Mouse (Mus musculus): Measurements from ENCODE around the gene Dcst1.

The Dcst1 gene

DNA sequence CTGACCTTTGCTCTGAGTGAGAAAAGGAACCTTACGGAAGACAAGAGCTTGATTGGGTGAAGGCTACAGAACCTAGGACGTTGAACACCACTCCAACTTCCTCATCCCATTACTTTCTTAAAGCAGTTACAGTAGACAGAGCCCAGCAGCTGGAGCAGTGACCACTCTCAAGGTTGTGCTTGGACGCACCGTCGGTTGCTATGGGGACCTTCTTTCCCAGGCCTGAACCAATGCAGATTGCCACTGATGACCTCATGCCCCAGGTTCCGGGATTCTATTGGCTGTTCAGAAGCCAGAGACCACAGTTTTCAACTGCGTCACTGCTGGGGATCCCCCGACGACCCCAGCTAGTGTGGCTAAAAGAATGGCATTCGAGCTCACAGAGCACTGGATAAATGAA is 34.1 kb downstream of the Dcst1 start:
- TF ChIP-seq POU5F1 (IDR thresholded peaks at IDR 0.05; ENCODE audit: borderline replicate concordance, low read length): no peak
- peaks cover 26% of the 10 kb centered on the region for H3K36me3 ChIP-seq (ENCODE audit: insufficient read depth, low read length)
- peaks cover 20% of the 10 kb centered on the region for H3K27me3 ChIP-seq (ENCODE audit: insufficient read depth, low read length)
- no peaks in the 10 kb centered on the region for H3K9me3 ChIP-seq (ENCODE audit: low read length)
- H3K4me1 ChIP-seq (replicated peaks; ENCODE audit: low read depth, low read length): peaks cover 97% of the 10 kb centered on the region
- 0 out of 2 replicates have a peak overlapping the region, but pooled peaks have one; percentile 61 for H3K4me3 ChIP-seq (replicated peaks; ENCODE audit: low read length)

DNA sequence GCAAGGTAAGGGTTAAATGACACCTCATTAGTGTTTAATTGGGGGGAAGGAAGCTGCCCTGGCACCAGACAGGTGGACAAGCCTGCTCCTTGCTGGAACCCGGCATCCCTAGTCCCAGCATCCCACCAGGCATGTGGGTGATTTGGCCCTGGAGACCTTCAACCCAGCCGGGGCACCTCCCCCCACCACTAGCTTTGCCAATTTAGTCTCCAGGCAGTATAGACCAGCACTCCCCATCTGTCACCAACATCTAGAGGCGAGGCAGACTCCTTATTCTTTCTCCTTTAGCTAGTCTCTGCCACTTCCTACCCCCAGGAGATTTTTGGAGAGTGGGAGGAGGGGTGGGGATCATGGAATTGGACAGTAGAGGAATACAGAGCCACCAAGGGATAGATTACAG is 34.7 kb downstream of the Dcst1 start:
- peaks cover 91% of the 10 kb centered on the region for H3K4me1 ChIP-seq (replicated peaks; ENCODE audit: low read depth, low read length)
- TF ChIP-seq NANOG (IDR thresholded peaks at IDR 0.05; ENCODE audit: borderline replicate concordance, low read length): no peak
- no peak for TF ChIP-seq CTCF (conservative IDR thresholded peaks at IDR 0.05; ENCODE audit: low read length)
- no peak for TF ChIP-seq POU5F1 (IDR thresholded peaks at IDR 0.05; ENCODE audit: borderline replicate concordance, low read length)
- no peaks in the 10 kb centered on the region for H3K9me3 ChIP-seq (ENCODE audit: low read length)
- H3K4me3 ChIP-seq (replicated peaks; ENCODE audit: low read length): no peak overlapping the region; the same call in 1 of the 2 replicates
- peaks cover 25% of the 10 kb centered on the region for H3K36me3 ChIP-seq (ENCODE audit: insufficient read depth, low read length)
- peaks cover 24% of the 10 kb centered on the region for H3K27me3 ChIP-seq (ENCODE audit: insufficient read depth, low read length)

DNA sequence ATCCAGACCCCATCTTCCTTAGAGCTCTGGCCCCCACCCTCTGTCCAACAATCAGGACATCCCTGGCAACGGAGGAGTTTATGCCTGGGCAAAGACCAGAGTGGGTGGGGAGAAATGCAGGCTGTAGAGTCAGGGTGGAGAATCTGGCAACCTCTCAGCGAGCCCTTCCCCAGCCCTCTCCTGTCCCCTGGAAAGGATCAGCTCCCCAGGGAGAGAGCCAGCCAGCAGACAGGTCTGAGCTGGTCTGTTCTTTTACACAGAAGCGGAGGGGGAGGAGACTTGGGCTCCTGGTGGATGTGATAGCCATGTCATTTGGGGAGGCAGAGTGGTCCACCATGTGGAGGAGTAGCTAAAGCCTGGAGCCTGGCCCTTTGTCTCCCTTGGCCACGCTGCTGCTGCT is 36.4 kb downstream of the Dcst1 start:
- peak overlapping the region; percentile 56 for H3K4me3 ChIP-seq (replicated peaks; ENCODE audit: low read length)
- peaks cover 81% of the 10 kb centered on the region for H3K4me1 ChIP-seq (replicated peaks; ENCODE audit: low read depth, low read length)
- peaks cover 15% of the 10 kb centered on the region for H3K27me3 ChIP-seq (ENCODE audit: insufficient read depth, low read length)
- H3K36me3 ChIP-seq (ENCODE audit: insufficient read depth, low read length): peaks cover 7% of the 10 kb centered on the region
- TF ChIP-seq POU5F1 (IDR thresholded peaks at IDR 0.05; ENCODE audit: borderline replicate concordance, low read length) (no peak), CTCF (conservative IDR thresholded peaks at IDR 0.05; ENCODE audit: low read length) (no peak), NANOG (IDR thresholded peaks at IDR 0.05; ENCODE audit: borderline replicate concordance, low read length) (no peak)
- H3K9me3 ChIP-seq (ENCODE audit: low read length): no peaks in the 10 kb centered on the region

DNA sequence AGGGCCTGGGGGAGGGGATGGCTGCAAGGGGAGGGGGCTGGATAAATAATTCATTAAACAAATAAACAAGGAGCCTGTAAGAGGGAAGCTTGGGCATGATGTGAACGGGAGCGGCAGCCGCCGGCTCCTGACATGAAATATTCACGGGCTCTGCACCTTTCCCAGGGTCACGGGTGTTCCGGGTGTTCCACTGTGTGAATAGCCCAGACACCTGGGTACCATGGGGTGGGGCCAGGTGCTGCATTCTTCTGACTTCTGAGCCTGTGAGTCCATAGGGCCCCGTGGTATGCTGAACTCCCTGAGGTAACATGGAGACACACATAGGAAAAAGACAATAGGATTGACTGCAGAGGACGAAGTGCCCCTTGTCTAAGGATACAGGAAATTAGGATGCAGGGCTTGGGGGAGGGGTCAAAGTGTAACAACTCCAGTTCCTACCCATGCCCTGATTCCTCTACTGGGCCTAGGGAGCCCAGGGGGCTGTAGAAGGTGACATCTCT is 37.6 kb downstream of the Dcst1 start:
- H3K36me3 ChIP-seq (ENCODE audit: insufficient read depth, low read length): no peaks in the 10 kb centered on the region
- peak overlapping the region; percentile 56 for H3K4me3 ChIP-seq (replicated peaks; ENCODE audit: low read length)
- H3K9me3 ChIP-seq (ENCODE audit: low read length): no peaks in the 10 kb centered on the region
- peaks cover 18% of the 10 kb centered on the region for H3K27me3 ChIP-seq (ENCODE audit: insufficient read depth, low read length)
- TF ChIP-seq CTCF (conservative IDR thresholded peaks at IDR 0.05; ENCODE audit: low read length): no peak
- peaks cover 76% of the 10 kb centered on the region for H3K4me1 ChIP-seq (replicated peaks; ENCODE audit: low read depth, low read length)

DNA sequence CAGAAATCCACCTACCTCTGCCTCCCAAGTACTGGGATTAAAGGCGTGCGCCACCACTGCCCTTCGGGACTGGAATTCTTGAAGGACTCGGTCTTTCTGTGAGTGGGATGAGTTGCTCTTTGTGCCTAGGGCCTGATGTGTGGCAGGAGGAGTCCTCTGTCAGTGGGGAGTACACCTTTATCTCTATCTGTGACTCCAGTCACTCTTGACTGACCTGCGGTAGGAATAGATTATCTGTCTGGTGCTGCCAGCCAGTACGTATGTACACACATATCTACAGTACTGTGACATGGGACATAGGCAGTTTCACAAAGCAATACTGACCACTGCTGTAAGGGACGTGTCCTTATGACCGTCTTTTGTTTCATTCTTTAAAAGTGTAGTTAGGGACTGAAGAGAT is 39.2 kb downstream of the Dcst1 start:
- Histone ChIP-seq H3K9me3 (ENCODE audit: low read length) (no peaks in the 10 kb centered on the region), H3K4me3 (replicated peaks; ENCODE audit: low read length) (no peak overlapping the region), H3K27me3 (ENCODE audit: insufficient read depth, low read length) (peaks cover 33% of the 10 kb centered on the region), H3K36me3 (ENCODE audit: insufficient read depth, low read length) (no peaks in the 10 kb centered on the region), H3K4me1 (replicated peaks; ENCODE audit: low read depth, low read length) (peaks cover 74% of the 10 kb centered on the region)
- TF ChIP-seq POU5F1 (IDR thresholded peaks at IDR 0.05; ENCODE audit: borderline replicate concordance, low read length) (no peak), CTCF (conservative IDR thresholded peaks at IDR 0.05; ENCODE audit: low read length) (no peak), NANOG (IDR thresholded peaks at IDR 0.05; ENCODE audit: borderline replicate concordance, low read length) (no peak)

DNA sequence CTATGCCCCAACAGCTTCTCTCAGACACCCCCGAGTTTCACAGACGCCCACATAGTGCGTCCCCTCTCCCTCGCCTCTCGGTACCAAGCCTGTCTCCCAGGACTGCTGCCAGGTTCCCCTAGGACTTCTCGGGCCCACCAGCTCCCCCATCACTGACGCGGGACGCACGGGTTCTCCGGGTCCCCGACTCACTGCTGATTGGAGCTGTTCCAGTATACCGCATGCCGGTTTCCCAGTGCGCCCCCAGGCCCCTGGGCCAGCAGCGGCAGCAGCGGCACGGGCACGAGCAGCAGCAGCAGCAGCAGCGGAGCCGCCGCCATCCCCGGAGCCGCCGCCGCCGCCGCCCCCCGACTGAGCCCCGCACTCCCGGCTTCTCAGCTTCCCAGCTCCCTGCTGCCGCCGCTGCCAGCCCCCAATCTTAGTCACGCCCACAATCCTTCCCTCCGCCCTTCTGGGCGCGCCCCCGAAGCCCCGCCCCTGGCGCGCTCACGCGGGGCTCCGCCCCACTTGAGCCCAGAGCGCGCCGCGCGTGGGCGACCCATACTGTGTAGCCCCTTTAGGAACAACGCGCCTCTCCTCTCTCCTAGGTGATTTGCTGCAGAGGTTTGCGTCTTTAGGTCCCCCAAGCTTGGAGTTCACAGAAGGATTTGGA is 42.4 kb downstream of the Dcst1 start, which contains the start of gene Efna3:
Gene Efna3, minus strand, starts transcription at position 452 of the 652 bp plus-strand sequence.
- Histone ChIP-seq H3K4me1 (replicated peaks; ENCODE audit: low read depth, low read length) (peaks cover 71% of the 10 kb centered on the region), H3K9me3 (ENCODE audit: low read length) (no peaks in the 10 kb centered on the region), H3K4me3 (replicated peaks; ENCODE audit: low read length) (peak within 1 kb of the TSS; percentile 84), H3K27me3 (ENCODE audit: insufficient read depth, low read length) (peaks cover 65% of the 10 kb centered on the region), H3K36me3 (ENCODE audit: insufficient read depth, low read length) (no peaks in the 10 kb centered on the region)
- TF ChIP-seq POU5F1 (IDR thresholded peaks at IDR 0.05; ENCODE audit: borderline replicate concordance, low read length) (no peak), CTCF (conservative IDR thresholded peaks at IDR 0.05; ENCODE audit: low read length) (no peak), NANOG (IDR thresholded peaks at IDR 0.05; ENCODE audit: borderline replicate concordance, low read length) (no peak)

DNA sequence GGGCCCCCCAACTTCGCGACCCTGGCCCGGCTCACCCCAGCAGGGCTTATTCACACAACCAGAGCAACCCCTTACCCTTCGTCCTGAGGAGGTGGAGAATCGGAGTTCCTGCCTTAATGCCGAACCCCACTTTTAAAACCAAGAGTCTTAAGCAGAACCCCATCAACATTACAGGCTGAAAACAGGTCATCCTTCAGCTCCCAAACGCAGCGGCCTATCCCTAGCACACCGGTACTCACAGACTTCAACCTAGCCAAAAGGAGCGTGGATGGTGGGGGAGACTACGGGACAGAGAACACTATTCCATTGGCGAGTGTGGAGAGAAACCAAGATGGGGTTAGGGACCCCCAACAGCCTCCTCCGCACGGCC is 42.9 kb downstream of the Dcst1 start:
- Histone ChIP-seq H3K36me3 (ENCODE audit: insufficient read depth, low read length) (no peaks in the 10 kb centered on the region), H3K9me3 (ENCODE audit: low read length) (no peaks in the 10 kb centered on the region), H3K4me3 (replicated peaks; ENCODE audit: low read length) (peak overlapping the region; percentile 84), H3K4me1 (replicated peaks; ENCODE audit: low read depth, low read length) (peaks cover 71% of the 10 kb centered on the region), H3K27me3 (ENCODE audit: insufficient read depth, low read length) (peaks cover 70% of the 10 kb centered on the region)
- TF ChIP-seq POU5F1 (IDR thresholded peaks at IDR 0.05; ENCODE audit: borderline replicate concordance, low read length) (no peak), NANOG (IDR thresholded peaks at IDR 0.05; ENCODE audit: borderline replicate concordance, low read length) (no peak), CTCF (conservative IDR thresholded peaks at IDR 0.05; ENCODE audit: low read length) (no peak)

DNA sequence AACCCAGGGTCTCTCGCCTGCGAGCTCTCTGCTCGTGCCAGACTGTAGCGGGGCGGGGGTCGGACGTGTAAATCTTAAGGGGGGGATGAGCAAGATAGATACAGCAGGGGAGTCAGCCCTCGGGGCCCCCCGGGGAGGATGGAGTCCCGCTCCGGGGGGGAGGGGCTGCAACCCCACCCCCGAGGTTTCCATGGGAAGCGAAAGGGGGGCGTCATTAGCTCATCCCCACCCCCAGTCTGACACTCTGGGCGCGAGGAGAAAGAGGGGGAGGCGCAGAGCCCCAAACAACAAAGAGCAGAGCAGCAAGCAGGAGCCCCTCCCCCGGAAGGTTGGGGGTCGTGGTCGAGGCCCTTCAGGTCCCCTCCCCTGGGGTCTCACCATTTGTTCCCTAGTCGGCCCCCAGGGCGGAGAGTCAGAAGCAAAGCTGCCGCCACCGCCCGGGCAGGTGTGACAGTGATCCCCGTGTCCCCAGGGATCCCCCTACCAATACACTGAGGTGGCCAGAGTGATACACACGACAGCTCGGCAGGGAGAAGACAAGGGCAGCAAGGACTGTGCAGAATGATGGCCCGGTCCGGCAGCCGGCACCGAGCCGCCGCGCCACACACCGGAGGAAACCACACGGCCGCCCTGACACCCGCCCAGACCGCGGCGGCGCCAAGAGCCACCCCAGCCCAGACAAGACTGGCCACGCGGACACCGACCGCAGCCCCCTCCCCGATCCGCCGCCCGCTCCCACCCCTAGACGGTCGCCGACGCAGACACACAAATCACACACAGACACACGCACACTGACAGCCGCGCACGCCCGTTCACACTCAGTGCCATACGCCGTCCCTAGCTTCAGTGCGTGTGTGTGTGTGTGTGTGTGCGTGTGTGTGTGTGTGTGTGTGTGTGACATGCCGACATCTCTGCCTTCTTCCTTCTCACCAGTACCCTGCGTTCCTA is 43.6 kb downstream of the Dcst1 start:
- no peak for TF ChIP-seq POU5F1 (IDR thresholded peaks at IDR 0.05; ENCODE audit: borderline replicate concordance, low read length)
- no peak for TF ChIP-seq CTCF (conservative IDR thresholded peaks at IDR 0.05; ENCODE audit: low read length)
- no peak for TF ChIP-seq NANOG (IDR thresholded peaks at IDR 0.05; ENCODE audit: borderline replicate concordance, low read length)
- peaks cover 70% of the 10 kb centered on the region for H3K27me3 ChIP-seq (ENCODE audit: insufficient read depth, low read length)
- H3K4me3 ChIP-seq (replicated peaks; ENCODE audit: low read length): peak overlapping the region; percentile 84
- H3K4me1 ChIP-seq (replicated peaks; ENCODE audit: low read depth, low read length): peaks cover 71% of the 10 kb centered on the region
- no peaks in the 10 kb centered on the region for H3K36me3 ChIP-seq (ENCODE audit: insufficient read depth, low read length)
- H3K9me3 ChIP-seq (ENCODE audit: low read length): no peaks in the 10 kb centered on the region
